Mouse (Mus musculus) lung, postnatal 14 days (tissue): ENCODE measurements at regions not wholly inside any gene's neighbourhood (a gene's known extent, or its start where the extent isn't known, plus 50 kb on each side); places are given as distances from the start of the nearest gene placed in this dataset.

Experiments used
- DNase-seq: peaks from one replicate; pipeline ENCODE4 v3.0.0; 2021

DNA sequence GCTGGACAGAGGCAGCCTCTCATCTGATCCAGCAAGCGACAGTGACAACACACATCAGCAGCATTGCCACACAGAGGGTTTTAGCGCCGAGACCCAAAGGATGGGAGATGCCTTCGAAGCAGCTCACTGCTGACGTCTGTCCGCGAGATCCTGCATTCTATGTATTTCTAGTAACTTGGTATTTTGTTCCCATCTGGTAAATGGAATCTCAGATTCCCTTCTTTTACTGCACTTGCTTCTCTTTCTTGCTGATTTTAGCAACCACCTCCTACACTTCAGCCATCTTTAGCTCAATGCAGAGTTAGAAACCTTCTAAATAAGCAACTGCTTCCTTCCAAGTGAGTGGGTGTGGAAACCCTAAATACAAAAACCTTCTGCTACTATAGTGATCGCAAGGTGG is 94.3 kb downstream of the Diras2 start:
- DNase-seq = no peak

DNA sequence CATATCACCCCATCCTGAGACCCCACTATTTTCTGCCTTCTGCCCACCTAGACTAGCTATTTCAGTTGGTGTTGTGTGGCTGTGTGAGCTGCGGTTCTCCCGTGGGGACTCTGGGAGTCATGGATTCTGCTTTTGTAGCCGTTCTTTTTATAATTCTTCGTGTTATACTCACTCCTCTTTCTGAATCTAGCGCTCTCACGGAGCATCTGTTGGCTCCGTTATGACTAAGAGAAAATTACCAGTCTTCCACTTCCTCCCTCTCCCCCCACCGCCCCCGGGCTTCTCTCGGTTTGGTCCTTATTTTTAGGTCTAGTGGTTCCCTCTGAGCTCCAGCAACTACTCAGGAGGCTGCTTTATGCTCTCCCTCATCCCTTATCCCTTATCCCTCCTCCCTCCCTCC is 85.6 kb downstream of the Diras2 start:
- no peak for DNase-seq

DNA sequence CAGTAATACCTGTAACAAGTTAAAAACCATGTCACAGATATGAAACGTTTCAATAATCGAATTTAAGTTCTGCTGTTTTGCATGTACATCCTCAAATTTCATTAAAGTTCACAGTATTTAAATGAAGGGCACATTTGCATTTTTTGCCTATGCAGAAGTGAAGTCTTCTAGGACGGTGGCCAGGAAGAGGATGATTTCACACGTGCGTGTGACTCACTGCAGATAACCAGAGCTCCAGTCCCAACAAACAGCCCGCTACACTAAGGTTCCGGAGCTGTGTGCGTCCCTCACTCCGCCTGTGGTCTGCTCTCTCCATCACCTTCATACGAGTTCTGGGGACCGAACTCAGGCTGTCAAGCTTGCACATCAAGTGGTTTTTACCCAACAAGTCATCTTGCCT is 82.2 kb downstream of the Diras2 start:
- DNase-seq = no peak

DNA sequence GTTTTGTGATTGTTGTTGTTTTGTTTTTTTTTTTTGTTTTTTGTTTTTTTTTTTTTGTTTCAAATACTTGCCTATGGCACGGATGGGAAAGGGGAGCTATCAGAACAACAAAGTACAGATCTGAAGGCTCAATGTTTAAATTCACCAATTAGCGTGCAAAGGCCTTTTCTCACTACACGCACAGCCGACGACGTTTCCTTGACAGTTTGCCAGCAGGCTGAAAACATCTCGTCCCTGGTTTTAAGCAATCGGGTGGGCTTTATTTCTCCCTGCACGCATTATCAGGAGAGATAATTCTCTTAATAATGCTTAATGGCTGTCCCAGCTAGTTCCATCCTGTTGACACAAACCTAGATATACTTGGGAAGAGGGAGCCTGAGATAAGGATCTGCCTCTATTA is 79.6 kb downstream of the Diras2 start:
- no peak for DNase-seq

DNA sequence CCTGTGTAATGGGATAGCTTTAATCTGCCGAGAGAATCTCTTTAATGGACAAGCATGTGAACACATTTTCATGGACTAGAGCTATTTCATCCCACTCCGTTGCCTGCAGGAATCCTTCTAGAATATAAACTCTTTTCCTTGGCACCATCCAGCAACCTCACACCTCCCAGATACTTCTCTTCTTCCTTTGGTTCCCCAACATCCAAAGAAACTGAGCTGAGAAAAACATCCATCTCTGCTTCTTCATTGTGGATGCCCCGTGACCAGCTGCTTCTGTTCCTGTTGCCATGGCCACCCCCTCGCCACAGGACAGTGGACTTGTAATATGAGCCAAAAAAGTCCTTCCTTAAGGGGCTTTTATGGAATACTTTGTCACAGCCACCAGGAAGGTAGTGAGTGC is 78.8 kb downstream of the Diras2 start:
- DNase-seq = no peak
